Mouse (Mus musculus) bone marrow macrophage, adult 2 months (primary cell): ENCODE measurements around the gene Skap1.

ENCODE experiments used
- CTCF ChIP-seq: IDR thresholded peaks from 2 replicates; pipeline ENCODE4 v1.5.1; 2012; ENCODE audit warnings: low read depth, mild to moderate bottlenecking, low read length, moderate library complexity
- POLR2A ChIP-seq: IDR thresholded peaks from 2 replicates; pipeline ENCODE4 v1.6.1; 2012; ENCODE audit warnings: mild to moderate bottlenecking, low read depth, low read length, borderline replicate concordance

GRCm38 (mm10) chr11:96542561-96542960 lies 78.2 kb downstream of the Skap1 start:
- TF ChIP-seq CTCF = no peak
- no peak for TF ChIP-seq POLR2A
